Mouse (Mus musculus) hindbrain, embryonic 16.5 days (tissue): ENCODE results near the gene Fzd9. TPM values are rescaled to one million over a fixed set of nuclear protein-coding genes. Genes with fewer than 3 reads are reported as not detected.

Experiments used
- ATAC-seq: fragments of 200-750 bp; cut with Nextera tagmentation; 2 replicates; pipeline ENCODE4 v1.8.0; 2017; ENCODE audit warnings: moderate TSS enrichment, moderate library complexity
- H3K27ac ChIP-seq: fragments of 300-500 bp; sonication (generic); 2 replicates; pipeline ENCODE4 v1.5.1; 2014; ENCODE audit warnings: low read depth, mild to moderate bottlenecking, control low read depth, low read length, moderate library complexity
- H3K27me3 ChIP-seq: fragments of 300-500 bp; sonication (generic); replicated peaks from 2 replicates; pipeline ENCODE4 v1.6.1; 2014; ENCODE audit warnings: low read length; ENCODE audit not compliant: control insufficient read depth, insufficient read depth
- H3K36me3 ChIP-seq: fragments of 300-500 bp; sonication (generic); 2 replicates; pipeline ENCODE4 v1.6.1; 2014; ENCODE audit warnings: mild to moderate bottlenecking, low read length, moderate library complexity, mixed read lengths; ENCODE audit not compliant: control insufficient read depth, insufficient read depth
- H3K4me1 ChIP-seq: fragments of 300-500 bp; sonication (generic); 2 replicates; pipeline ENCODE4 v1.6.1; 2014; ENCODE audit warnings: low read depth, low read length; ENCODE audit not compliant: control insufficient read depth, insufficient read depth
- H3K4me2 ChIP-seq: fragments of 300-500 bp; sonication (generic); 2 replicates; pipeline ENCODE4 v1.6.1; 2014; ENCODE audit warnings: mild to moderate bottlenecking, low read length, control low read depth, moderate library complexity
- H3K4me3 ChIP-seq: fragments of 300-500 bp; sonication (generic); 2 replicates; pipeline ENCODE4 v1.5.1; 2014; ENCODE audit warnings: mild to moderate bottlenecking, low read length, control low read depth, moderate library complexity
- H3K9ac ChIP-seq: fragments of 300-500 bp; sonication (generic); 2 replicates; pipeline ENCODE4 v1.6.1; 2014; ENCODE audit warnings: low read depth, mild to moderate bottlenecking, control low read depth, low read length, moderate library complexity
- H3K9me3 ChIP-seq: fragments of 300-500 bp; sonication (generic); 2 replicates; pipeline ENCODE4 v1.6.1; 2014; ENCODE audit warnings: mild to moderate bottlenecking, low read length, moderate library complexity; ENCODE audit not compliant: control insufficient read depth
- WGBS: fragments of 180-500 bp; shearing (Covaris S2); extraction: QIAGEN DNeasy Blood & Tissue Kit; methylation state at CpG from one replicate; pipeline ENCODE4 v1.1.7; 2014; 5-methylcytosine and 5-hydroxymethylcytosine counted together
- polyA plus RNA-seq: library from polyadenylated mRNA; unstranded; fragments of >200 nt; fragmentation: Nextera tagmentation; extraction: Ambion mirVana; gene quantifications from 2 replicates; pipeline ENCODE4 v1.2.1, GENCODE M21; 2015

Fzd9 gene
- polyA plus RNA-seq, 1 experiment from 2014 or later, result 21.3 TPM

DNA sequence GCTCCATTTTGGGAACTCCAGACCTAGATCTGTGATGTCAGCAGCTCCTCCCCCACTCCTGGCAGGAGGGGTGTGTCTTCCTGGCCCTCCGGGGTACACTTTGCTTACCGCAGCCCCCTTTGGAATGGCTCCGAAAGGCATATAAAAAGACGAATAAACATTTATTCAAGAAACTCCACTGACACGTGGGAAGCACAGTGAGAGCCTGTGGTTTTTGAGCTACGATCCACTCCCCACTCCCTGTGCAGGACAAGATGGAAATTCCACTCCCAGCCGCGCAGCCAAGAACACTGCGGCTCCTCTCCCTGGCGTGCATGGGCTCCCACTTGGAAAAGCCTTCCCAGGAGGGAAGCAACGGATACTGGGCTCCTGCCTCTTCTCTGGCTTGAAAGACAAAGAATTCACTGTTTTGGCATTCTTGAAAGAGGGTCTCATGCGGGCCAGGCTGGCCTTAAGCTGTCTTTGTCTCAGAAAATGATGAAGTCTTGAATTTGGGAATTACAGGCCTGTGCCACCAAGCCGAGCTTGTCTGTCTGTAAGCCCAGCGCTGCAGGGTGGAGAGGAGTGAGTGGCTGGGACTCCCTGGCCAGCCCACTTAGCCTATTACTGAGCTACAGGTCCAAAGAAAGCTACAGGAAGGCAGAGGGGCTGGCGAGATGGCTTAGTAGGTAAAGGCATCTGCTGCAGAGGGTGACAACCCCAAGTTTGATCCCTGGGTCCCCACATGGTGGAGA is 23.8 kb upstream of the Fzd9 start:
- no peak overlapping the region for H3K4me3 ChIP-seq
- WGBS, result 13% methylated on average over 15 of the region's 15 CpGs
- H3K4me1 ChIP-seq, result peaks cover 16% of the 10 kb centered on the region
- H3K27ac ChIP-seq, result peak overlapping the region; percentile 74
- no peaks in the 10 kb centered on the region for H3K36me3 ChIP-seq
- H3K27me3 ChIP-seq, result peaks cover 6% of the 10 kb centered on the region; the same call in 1 of the 2 replicates
- peak overlapping the region; percentile 43 for H3K9ac ChIP-seq
- no peaks in the 10 kb centered on the region for H3K9me3 ChIP-seq
- ATAC-seq, result peak; percentile 64
- H3K4me2 ChIP-seq, result peak overlapping the region; percentile 31

DNA sequence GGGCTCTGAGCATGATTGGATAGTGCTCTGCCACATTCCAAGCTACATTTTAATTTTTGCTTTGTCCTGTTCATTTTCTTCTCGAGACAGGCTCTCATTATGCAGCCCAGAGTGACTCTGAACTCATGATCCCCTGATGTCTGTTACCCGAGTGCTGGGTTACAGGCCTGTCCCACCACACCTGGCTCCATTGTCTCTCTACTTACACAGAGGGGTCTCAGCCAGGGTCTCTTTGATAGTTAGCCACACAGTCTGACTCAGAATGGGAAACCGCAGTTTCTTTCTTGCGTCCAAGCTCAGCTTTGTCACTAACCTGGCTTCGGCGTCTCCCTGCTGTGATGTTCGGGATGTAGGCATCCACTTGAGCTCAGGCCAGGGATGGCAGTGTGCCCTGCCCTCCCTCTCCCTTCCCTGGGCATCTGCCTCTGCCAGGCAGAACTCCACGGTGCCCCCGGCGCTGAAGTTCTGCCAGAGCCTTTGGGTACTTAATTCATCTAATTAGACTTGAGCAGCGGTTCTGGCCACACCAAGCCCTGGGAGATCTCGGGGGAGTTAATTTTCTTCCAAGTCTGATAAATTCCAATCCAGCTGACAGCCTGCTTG is 20.6 kb upstream of the Fzd9 start:
- Histone ChIP-seq H3K9me3 (no peaks in the 10 kb centered on the region), H3K4me3 (no peak overlapping the region), H3K27me3 (peaks cover 6% of the 10 kb centered on the region; the same call in 1 of the 2 replicates), H3K9ac (no peak overlapping the region), H3K27ac (peak overlapping the region; percentile 64), H3K36me3 (no peaks in the 10 kb centered on the region), H3K4me2 (no peak overlapping the region), H3K4me1 (peaks cover 16% of the 10 kb centered on the region)
- WGBS, result 38% methylated on average over 12 of the region's 12 CpGs
- ATAC-seq, result peak; percentile 88

DNA sequence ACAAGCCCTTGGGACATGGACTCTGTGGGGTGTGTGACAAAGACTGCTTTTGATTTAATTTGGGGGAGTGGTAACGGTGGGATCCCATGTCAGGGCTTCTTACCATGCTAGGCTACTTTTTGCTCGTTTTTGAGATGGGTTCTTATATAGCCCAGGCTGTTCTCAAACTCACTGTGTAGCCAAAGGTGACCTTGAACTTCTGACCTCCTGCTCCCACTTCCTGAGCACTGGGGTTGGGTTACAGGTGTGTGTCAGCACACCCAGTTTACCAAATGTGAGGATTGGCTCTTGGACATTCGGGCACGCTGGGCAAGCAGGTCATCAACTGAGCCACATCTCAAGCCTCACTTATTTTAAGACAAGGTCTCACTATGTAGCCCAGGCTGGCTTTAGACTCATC is 19.3 kb upstream of the Fzd9 start:
- Histone ChIP-seq H3K9me3 (no peaks in the 10 kb centered on the region), H3K4me3 (no peak overlapping the region), H3K36me3 (no peaks in the 10 kb centered on the region), H3K9ac (no peak overlapping the region), H3K27ac (no peak overlapping the region), H3K4me1 (peaks cover 8% of the 10 kb centered on the region), H3K4me2 (no peak overlapping the region), H3K27me3 (no peaks in the 10 kb centered on the region)
- 89% methylated on average over 4 of the region's 4 CpGs for WGBS
- ATAC-seq, result no peak

DNA sequence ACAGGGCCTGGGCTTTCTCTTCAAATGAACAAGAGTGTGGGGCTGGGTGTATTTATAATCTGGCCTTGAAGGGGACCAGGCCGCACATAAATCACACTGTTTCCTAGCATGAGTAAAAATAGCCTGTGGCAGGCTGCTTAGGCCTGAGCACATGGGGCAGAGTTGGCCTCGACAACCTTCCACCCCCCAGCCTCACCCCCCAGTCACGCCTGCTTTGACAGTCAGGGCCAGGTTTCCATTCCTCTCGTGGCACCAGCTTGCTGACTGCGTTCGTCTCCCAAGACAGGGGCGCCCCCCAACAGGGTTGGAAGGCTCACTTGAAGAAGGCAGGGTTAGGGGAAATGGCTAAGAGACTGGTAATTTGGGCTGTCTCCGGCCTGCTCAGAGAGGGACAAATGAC is 18.4 kb upstream of the Fzd9 start:
- Histone ChIP-seq H3K9ac (no peak overlapping the region), H3K4me1 (peaks cover under 1% of the 10 kb centered on the region), H3K4me2 (no peak overlapping the region), H3K36me3 (no peaks in the 10 kb centered on the region), H3K27me3 (no peaks in the 10 kb centered on the region), H3K4me3 (no peak overlapping the region), H3K9me3 (no peaks in the 10 kb centered on the region), H3K27ac (no peak overlapping the region)
- 73% methylated on average over 8 of the region's 8 CpGs for WGBS
- ATAC-seq, result no peak

DNA sequence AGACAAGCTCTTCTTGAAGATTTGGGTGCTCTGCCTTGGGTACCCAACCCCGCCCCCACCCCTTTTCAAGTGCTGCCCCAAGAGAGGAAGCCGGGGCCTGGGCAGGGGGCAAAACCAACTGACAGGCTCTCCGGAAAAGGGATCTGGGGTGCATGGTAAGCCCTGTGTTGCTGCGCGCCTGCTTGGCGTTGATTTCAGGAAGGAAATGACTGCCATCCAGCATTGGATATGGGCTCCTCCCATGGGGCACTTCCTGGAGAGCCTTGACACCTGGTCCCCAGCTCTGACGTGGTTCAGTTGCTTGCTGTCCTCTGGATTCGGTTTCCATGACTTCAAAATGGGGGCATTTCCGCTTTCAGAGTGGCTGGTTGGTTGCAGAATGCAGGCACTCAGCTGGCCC is 13.5 kb upstream of the Fzd9 start:
- H3K9ac ChIP-seq, result no peak overlapping the region
- no peaks in the 10 kb centered on the region for H3K36me3 ChIP-seq
- WGBS, result 43% methylated on average over 9 of the region's 9 CpGs
- no peaks in the 10 kb centered on the region for H3K4me1 ChIP-seq
- no peaks in the 10 kb centered on the region for H3K27me3 ChIP-seq
- H3K4me2 ChIP-seq, result peak overlapping the region; percentile 27; the same call in 1 of the 2 replicates
- H3K9me3 ChIP-seq, result no peaks in the 10 kb centered on the region
- peak overlapping the region; percentile 55; the same call in 1 of the 2 replicates for H3K27ac ChIP-seq
- peak; percentile 63 for ATAC-seq
- H3K4me3 ChIP-seq, result no peak overlapping the region

DNA sequence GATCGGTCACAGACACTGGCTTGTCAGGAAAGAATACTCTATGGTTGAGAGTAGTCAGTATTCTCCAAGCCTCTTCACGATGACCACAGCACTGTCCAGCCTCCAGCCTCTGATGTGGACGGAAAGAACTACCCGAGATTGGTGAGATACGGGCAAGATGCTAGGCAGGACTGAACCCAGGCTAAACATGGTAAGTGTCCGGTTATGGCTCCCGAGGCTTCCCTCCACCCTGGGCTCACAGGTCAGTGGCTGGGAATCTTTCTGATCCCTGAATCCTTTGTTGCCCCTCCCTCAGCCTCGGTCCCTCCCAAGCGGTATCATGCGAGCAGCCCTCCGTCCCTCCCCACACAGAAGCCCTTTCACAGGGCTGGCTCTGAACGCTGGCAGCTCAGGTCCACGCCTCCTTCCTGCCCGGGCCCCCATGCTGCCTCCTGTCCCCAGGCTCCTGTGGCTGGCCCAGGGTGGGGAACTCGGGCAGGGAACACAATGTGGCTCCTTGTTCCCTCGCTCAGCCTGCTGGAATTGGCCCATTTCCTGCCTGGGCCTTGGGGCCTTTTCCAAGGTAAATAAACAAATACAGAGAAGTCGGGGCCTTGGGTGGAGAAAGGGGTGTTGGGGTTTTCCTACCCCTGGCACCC is 13.0 kb upstream of the Fzd9 start:
- ATAC-seq, result peak; percentile 98
- Histone ChIP-seq H3K27me3 (no peaks in the 10 kb centered on the region), H3K4me3 (no peak overlapping the region), H3K36me3 (no peaks in the 10 kb centered on the region), H3K4me1 (no peaks in the 10 kb centered on the region; the same call in 1 of the 2 replicates), H3K9me3 (no peaks in the 10 kb centered on the region), H3K27ac (peak overlapping the region; percentile 55), H3K4me2 (peak overlapping the region; percentile 27), H3K9ac (0 out of 2 replicates have a peak overlapping the region, but pooled peaks have one; percentile 6)
- whole genome bisulfite sequencing, result 13% methylated on average over 17 of the region's 17 CpGs

DNA sequence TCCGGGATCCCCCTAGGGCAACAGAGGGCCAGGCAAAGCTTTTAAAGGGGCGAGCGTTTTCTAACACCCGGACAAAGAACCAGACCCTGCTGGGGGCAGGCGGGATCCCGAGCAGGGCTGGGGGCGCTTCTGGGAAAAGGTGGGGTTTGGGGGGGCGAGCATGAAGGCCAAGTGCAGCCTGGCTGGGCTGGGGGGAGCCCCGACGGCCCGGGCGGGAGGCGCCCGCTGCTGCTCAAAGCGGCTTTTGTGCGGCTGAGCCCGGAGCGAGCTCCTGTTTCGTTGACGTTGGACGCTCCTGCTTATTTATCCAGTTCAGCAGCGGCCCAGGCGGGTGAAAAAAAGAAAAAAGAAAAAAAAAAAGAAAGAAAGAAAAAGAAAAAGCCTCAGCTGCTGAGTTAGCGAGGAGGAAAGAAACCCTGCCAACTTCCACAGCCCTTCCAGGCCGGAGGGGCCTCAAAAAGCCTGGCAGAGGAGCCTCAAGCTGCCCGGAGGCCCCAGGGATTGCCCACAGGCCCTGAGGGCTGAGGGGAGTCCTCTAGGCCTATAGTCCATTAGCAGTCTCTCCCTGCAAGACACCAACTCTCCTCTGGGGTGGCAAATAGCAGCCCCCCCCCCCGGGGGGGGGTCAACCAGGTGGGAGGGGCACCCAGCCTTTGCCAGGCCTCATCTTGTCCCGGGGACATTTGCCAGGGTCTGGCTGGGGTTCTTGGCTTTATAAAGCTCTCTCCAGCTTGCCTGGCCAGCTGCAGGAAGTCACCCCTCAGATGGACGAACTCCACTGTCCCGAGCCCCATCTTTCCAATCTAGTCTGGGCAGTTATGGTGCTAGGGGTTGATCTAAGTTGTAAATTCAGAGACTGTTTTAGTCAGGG is 7.5 kb upstream of the Fzd9 start:
- peak overlapping the region; percentile 57 for H3K9ac ChIP-seq
- peaks cover 9% of the 10 kb centered on the region for H3K4me1 ChIP-seq
- peak overlapping the region; percentile 85 for H3K27ac ChIP-seq
- H3K4me2 ChIP-seq, result peak overlapping the region; percentile 55
- H3K36me3 ChIP-seq, result no peaks in the 10 kb centered on the region
- no peaks in the 10 kb centered on the region for H3K27me3 ChIP-seq
- WGBS, result 9% methylated on average over 30 of the region's 30 CpGs
- H3K4me3 ChIP-seq, result peak overlapping the region; percentile 28
- 0 out of 2 replicates have a peak, but pooled peaks cover 3% of the 10 kb centered on the region for H3K9me3 ChIP-seq
- peak; percentile 74 for ATAC-seq

DNA sequence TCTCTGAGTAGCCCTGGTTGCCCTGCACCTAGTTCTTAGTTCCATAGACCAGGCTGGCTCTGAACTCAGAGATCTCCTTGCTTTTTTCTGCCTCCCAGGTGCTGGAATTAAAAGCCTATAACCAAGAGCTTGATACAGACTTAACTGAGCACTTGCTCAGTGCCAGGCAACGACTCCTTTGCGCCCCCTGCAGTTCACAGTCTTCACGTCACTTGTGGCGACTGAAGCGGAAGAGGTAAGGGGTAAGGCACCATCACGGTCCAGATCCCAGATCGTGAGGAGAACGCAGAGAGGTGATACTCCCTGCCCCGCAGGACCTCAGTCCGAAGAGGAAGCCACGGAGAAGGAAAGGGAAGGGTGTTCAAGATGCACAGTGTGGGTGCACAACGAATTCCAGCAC is 6.5 kb upstream of the Fzd9 start:
- Histone ChIP-seq H3K27ac (no peak overlapping the region; the same call in 1 of the 2 replicates), H3K9me3 (0 out of 2 replicates have a peak, but pooled peaks cover 3% of the 10 kb centered on the region), H3K4me3 (no peak overlapping the region), H3K4me2 (no peak overlapping the region), H3K27me3 (no peaks in the 10 kb centered on the region), H3K36me3 (no peaks in the 10 kb centered on the region), H3K4me1 (peaks cover 11% of the 10 kb centered on the region), H3K9ac (no peak overlapping the region)
- ATAC-seq, result no peak
- 81% methylated on average over 12 of the region's 12 CpGs for WGBS
